Mouse (Mus musculus): ENCODE measurements around the gene Epas1.

Gene Epas1

GRCm38 (mm10) chr17:86753130-86753821, at the start of gene Epas1:
TSS of gene Epas1 (plus strand) at chr17:86753700.
- in situ Hi-C loops (cut with MboI, MseI): no loop called here

GRCm38 (mm10) chr17:86705236-86705635, 48.3 kb upstream of the Epas1 start:
- in situ Hi-C loops (cut with MboI, MseI): no loop called here

GRCm38 (mm10) chr17:86706467-86706866, 47.0 kb upstream of the Epas1 start:
- in situ Hi-C loops (cut with MboI, MseI): no loop called here

GRCm38 (mm10) chr17:86709803-86710202, 43.7 kb upstream of the Epas1 start:
- in situ Hi-C loops (cut with MboI, MseI): no loop called here

- in situ Hi-C loops (cut with MboI, MseI): no loop called here
Observed at GRCm38 (mm10) chr17:86710379-86710778, 43.1 kb upstream of the Epas1 start.

- in situ Hi-C loops (cut with MboI, MseI): no loop called here
Observed at GRCm38 (mm10) chr17:86711949-86712348, 41.6 kb upstream of the Epas1 start.

- in situ Hi-C loops (cut with MboI, MseI): no loop called here
Observed at GRCm38 (mm10) chr17:86712601-86713000, 40.9 kb upstream of the Epas1 start.

- in situ Hi-C loops (cut with MboI, MseI): no loop called here
Observed at GRCm38 (mm10) chr17:86713591-86713990, 39.9 kb upstream of the Epas1 start.

GRCm38 (mm10) chr17:86724786-86725415, 28.6 kb upstream of the Epas1 start:
- in situ Hi-C loops (cut with MboI, MseI): no loop called here

GRCm38 (mm10) chr17:86726480-86726879, 27.0 kb upstream of the Epas1 start:
- in situ Hi-C loops (cut with MboI, MseI): no loop called here

- in situ Hi-C loops (cut with MboI, MseI): no loop called here
Observed at GRCm38 (mm10) chr17:86727031-86727430, 26.5 kb upstream of the Epas1 start.

- in situ Hi-C loops (cut with MboI, MseI): no loop called here
Observed at GRCm38 (mm10) chr17:86731273-86731672, 22.2 kb upstream of the Epas1 start.

GRCm38 (mm10) chr17:86732024-86732423, 21.5 kb upstream of the Epas1 start:
- in situ Hi-C loops (cut with MboI, MseI): no loop called here

GRCm38 (mm10) chr17:86732522-86732921, 21.0 kb upstream of the Epas1 start:
- in situ Hi-C loops (cut with MboI, MseI): no loop called here

GRCm38 (mm10) chr17:86733644-86734043, 19.9 kb upstream of the Epas1 start:
- in situ Hi-C loops (cut with MboI, MseI): no loop called here

- in situ Hi-C loops (cut with MboI, MseI): no loop called here
Observed at GRCm38 (mm10) chr17:86738477-86738876, 15.0 kb upstream of the Epas1 start.

- in situ Hi-C loops (cut with MboI, MseI): no loop called here
Observed at GRCm38 (mm10) chr17:86743351-86743941, 10.1 kb upstream of the Epas1 start.

GRCm38 (mm10) chr17:86744943-86745342, 8.6 kb upstream of the Epas1 start:
- in situ Hi-C loops (cut with MboI, MseI): no loop called here

- in situ Hi-C loops (cut with MboI, MseI): no loop called here
Observed at GRCm38 (mm10) chr17:86751373-86751871, 2.1 kb upstream of the Epas1 start.

GRCm38 (mm10) chr17:86753931-86754805, 668 bp downstream of the Epas1 start:
- in situ Hi-C loops (cut with MboI, MseI): no loop called here

- in situ Hi-C loops (cut with MboI, MseI): no loop called here
Observed at GRCm38 (mm10) chr17:86754806-86755571, 1.5 kb downstream of the Epas1 start.
